Mouse (Mus musculus): Measurements from ENCODE around the gene Tpi1.

GRCm38 (mm10) chr6:124850535-124850934, 36.4 kb upstream of the Tpi1 start:
- no peak for TF ChIP-seq GATA1 (IDR thresholded peaks at IDR 0.05; ENCODE audit: low read depth, low read length)
- TF ChIP-seq EP300 (IDR thresholded peaks at IDR 0.05; ENCODE audit: low read depth in 1 of 2, low read length in 2 of 2) = no peak
- TF ChIP-seq CTCF (IDR thresholded peaks at IDR 0.05 in 2 of 3, conservative IDR thresholded peaks at IDR 0.05 in 1 of 3; ENCODE audit: control insufficient read depth in 1 of 3, insufficient read depth in 1 of 3, low read depth in 2 of 3, low read length in 3 of 3, poor library complexity in 1 of 3, severe bottlenecking in 1 of 3) = no peak
- no peak for TF ChIP-seq MYC (IDR thresholded peaks at IDR 0.05; ENCODE audit: low read depth, low read length)
- TF ChIP-seq USF1 (IDR thresholded peaks at IDR 0.05; ENCODE audit: low read depth, low read length) = no peak
- TF ChIP-seq MAZ (IDR thresholded peaks at IDR 0.05; ENCODE audit: low read depth, low read length) = no peak
- TF ChIP-seq MAX (IDR thresholded peaks at IDR 0.05; ENCODE audit: low read length) = no peak
